Mouse (Mus musculus) kidney, postnatal 25 days (tissue): Measurements from ENCODE around the gene Pomp.

ENCODE experiments used
- DNase-seq, 2 experiments: peaks; one replicate each; pipeline ENCODE4 v3.0.0; 2021; ENCODE audit warnings: mixed read lengths in 2 of 2

Gene Pomp

GRCm38 (mm10) chr5:147907144-147907543, 46.9 kb downstream of the Pomp start:
- DNase-seq: no peak

DNA sequence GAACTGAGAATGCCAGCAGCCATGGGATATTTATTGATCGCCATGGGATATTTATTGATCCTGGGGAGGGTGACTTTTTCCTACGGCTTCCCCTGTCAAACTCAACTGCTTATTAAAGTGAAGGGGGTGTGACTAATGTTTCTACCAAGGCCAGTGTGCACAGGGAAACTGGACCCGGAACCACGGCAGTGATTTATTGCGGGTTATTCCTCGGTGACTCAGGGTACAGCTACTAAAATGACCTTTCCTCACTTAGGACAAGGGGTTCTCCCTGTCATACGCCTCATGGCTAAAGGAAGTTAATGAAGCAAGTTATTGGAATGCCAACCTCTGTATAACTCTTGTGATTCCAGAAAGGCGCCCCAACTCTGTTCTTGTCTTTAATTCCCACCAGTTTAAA, 47.6 kb downstream of the Pomp start:
- DNase-seq: no peak

- DNase-seq: no peak
Observed at GRCm38 (mm10) chr5:147910807-147911509, 50.7 kb downstream of the Pomp start.

DNA sequence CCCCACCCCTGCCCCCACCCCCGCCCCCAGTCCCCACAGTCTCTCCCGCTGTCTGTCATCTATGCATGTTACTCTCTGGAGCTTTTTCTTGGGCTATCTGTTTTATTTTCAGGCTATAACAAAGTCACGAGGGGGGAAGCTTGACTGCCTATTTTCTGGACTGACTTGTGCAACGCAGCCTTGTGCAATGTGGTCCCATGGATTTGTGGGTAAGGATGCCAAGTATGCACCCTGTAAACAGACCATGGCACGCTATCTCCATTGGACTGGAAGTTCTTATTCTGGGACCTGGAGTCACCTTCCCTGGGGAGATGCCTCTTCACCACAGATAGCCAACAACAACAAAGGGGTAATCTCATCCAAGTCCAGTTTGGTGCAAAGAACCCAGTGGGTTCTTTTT, 51.5 kb downstream of the Pomp start:
- DNase-seq: no peak

GRCm38 (mm10) chr5:147913241-147913842, 53.1 kb downstream of the Pomp start:
- DNase-seq: peak; percentile 21 to 55

- DNase-seq: no peak
Observed at GRCm38 (mm10) chr5:147915038-147915566, 54.8 kb downstream of the Pomp start.

- no peak for DNase-seq
Observed at GRCm38 (mm10) chr5:147916171-147916570, 55.9 kb downstream of the Pomp start.

- peak; percentile 49 to 82 for DNase-seq
Observed at GRCm38 (mm10) chr5:147918044-147918846, 58.0 kb downstream of the Pomp start.

GRCm38 (mm10) chr5:147924621-147925020, 64.4 kb downstream of the Pomp start:
- no peak for DNase-seq
